Mouse (Mus musculus) liver, embryonic 14 days (tissue): ENCODE results near the gene Olfr872. TPM values are rescaled to one million over a fixed set of nuclear protein-coding genes. Genes with fewer than 3 reads are reported as not detected.

Experiments
- polyA plus RNA-seq: library from polyadenylated mRNA; depleted of rRNA; stranded (reverse); fragments of >200 nt; gene quantifications from 2 replicates; pipeline ENCODE4 v1.2.3, GENCODE M21; 2012; rRNA removed

The Olfr872 gene
- not detected in 2 replicates for polyA plus RNA-seq

GRCm38 (mm10) chr9:20236819-20237218, at the start of gene Olfr872:
Gene Olfr872 (plus strand): TSS chr9:20237119.

GRCm38 (mm10) chr9:20211907-20212306, 25.0 kb upstream of the Olfr872 start, which contains the start of gene Olfr871:
Gene Olfr871 (plus strand): TSS chr9:20212207.

GRCm38 (mm10) chr9:20282051-20282450, 45.1 kb downstream of the Olfr872 start, which contains the start of gene Olfr39:
Gene Olfr39 (plus strand): TSS chr9:20282351.

GRCm38 (mm10) chr9:20298232-20298631, 61.3 kb downstream of the Olfr872 start, which contains the start of gene Olfr873:
Gene Olfr873 (plus strand): TSS chr9:20298532.

Other genes starting within 250 kb of the Olfr872 start
- not detected in 2 replicates for gene Olfr866, start 209.1 kb upstream of the Olfr872 start, polyA plus RNA-seq
- not detected in 2 replicates for gene Olfr867, start 179.6 kb upstream of the Olfr872 start, polyA plus RNA-seq
- not detected in 2 replicates for gene Olfr868, start 138.5 kb upstream of the Olfr872 start, polyA plus RNA-seq
- not detected in 2 replicates for gene Olfr869, start 108.1 kb upstream of the Olfr872 start, polyA plus RNA-seq
- not detected in 2 replicates for gene Olfr870, start 63.1 kb upstream of the Olfr872 start, polyA plus RNA-seq
- not detected in 2 replicates for gene Olfr871, start 24.9 kb upstream of the Olfr872 start, polyA plus RNA-seq
- not detected in 2 replicates for gene Olfr39, start 45.2 kb downstream of the Olfr872 start, polyA plus RNA-seq
- not detected in 2 replicates for gene Olfr873, start 61.4 kb downstream of the Olfr872 start, polyA plus RNA-seq
- gene Olfr18, start 99.0 kb downstream of the Olfr872 start, polyA plus RNA-seq: not detected in 2 replicates
- 4.9 and 5.4 TPM in 2 replicates for gene Zfp560, start 148.1 kb downstream of the Olfr872 start, polyA plus RNA-seq
- gene Zfp26, start 223.0 kb downstream of the Olfr872 start, polyA plus RNA-seq: 1.7 and 2.1 TPM in 2 replicates